Mouse (Mus musculus) ovary, postnatal 14 days (tissue): Measurements from ENCODE around the gene Vwa3b.

Experiments
- DNase-seq: peaks from one replicate; pipeline ENCODE4 v3.0.0; 2022; ENCODE audit warnings: low spot score

Vwa3b gene

GRCm38 (mm10) chr1:37063841-37064240, 37.4 kb downstream of the Vwa3b start:
- DNase-seq: no peak

DNA sequence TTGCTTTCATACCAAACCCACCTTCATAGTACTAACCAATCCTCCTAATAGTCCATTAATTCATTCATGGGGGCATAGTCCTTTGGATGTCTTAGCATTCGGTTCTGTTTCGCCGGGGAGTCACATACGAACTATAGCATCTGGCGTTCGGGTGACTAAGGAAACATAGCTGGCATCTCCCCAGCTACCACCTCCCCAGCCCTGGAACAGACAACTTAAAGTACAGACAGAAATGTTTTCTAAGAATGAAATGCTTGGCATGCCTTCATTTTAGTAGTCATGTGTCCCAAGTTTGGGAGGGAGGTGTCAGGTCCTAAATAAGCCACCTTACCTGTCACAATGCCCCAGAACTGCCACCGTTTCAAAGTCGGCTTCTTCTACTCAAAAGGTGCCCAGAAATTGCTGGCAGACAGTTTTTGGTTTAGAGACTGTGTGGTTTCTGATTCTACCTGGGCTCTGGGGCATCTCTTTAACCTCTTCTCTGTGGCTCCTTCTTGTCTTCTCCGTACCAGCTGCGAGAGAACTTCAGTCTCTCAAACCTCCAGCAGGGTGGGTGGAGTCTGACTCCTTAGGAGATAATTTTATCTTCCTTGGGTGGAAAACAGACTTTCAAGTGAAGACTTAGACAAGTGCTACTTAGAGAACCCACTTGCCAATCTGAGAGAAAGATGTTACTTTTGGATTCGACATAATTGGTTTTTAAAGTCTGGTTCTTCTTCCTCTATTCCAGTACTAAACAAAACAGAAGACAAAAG, 39.4 kb downstream of the Vwa3b start:
- DNase-seq: no peak

GRCm38 (mm10) chr1:37075759-37076158, 49.4 kb downstream of the Vwa3b start:
- DNase-seq: no peak

DNA sequence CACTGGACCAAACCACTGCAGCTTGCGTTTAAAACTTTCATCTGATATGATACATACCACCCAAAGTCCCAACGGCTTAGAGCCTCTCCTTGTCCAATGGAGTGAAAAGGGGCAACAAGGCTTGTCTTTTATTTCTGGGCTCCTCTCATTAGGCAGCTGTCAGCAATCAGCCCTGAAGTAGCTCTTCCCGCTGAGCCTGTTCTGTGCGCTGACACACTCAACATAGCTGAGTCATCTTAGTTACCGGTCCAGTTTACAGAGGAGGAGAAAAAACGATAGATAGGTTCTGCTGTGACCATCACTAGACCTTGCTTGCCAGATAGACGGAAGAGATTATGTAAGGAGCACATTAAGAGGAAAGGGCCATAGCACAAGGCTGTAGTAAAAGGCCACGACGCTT, 50.9 kb downstream of the Vwa3b start:
- no peak for DNase-seq

DNA sequence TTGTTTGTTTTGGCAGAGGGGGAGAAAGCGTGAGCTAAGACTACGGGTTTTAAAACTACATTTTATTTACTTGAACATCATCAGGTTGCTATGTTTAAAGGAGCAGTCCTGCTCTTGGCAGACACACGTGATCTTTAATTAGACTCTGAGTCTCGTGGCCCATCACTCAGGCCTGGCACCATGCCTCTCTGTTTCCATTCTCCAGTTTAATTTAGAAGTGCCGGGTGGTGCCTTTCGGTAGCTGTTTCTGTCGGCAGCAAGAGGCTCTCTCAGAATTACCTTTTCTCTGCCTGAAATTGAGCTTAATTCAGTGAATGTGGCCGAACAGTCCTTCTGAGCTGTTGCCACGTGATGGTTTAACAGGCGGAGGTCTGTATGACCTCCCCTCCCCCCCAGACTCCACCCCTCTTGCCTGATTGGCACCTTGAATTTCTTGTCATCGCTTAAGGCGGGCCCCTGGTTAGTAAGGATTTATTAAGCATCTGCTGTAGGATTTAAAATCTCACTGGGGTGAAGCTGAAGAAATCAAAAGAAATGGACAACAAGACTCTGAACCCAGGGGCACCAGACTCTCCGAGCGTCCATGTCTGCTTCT, 51.7 kb downstream of the Vwa3b start:
- no peak for DNase-seq

- no peak for DNase-seq
Measured at GRCm38 (mm10) chr1:37080442-37080841, 54.0 kb downstream of the Vwa3b start.

DNA sequence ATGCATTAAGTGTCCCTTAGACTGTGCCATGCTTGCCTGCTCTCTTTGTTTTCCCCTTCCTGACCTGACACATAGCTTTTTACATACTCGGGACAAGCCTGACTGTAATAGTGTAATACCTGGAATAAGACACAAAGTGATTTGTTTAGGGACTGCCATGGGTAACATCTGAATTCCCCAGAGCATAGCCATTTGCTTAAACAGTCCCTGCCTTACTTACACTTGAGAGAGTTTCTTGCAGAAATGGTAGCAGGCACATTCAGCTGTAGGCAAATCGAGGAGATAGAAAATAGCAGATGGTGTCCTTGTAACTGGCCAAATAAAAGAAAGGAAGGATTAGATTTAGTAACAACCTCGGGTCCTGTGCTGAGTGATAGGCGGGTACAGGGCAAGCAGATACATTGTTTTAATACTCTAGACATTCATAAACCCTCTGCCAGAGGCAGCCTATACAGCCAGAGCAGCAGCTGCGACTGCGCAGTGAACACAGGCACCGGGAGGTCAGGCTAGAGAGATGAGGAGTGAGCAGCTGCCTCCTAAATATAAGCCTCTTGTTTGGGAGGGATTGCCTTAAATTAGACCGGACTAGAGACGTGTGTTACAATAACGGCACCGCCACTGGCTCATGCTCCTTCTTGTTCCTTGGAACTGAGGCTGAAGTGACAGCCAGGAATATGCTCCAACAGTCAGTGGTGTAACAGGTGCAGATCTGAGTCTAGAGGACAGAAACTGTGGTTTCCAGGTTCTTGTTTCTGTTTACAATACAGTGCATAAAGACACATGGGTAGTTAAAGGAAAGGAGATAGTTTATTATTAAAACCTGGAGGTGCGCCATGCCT, 55.2 kb downstream of the Vwa3b start:
- DNase-seq: no peak

DNA sequence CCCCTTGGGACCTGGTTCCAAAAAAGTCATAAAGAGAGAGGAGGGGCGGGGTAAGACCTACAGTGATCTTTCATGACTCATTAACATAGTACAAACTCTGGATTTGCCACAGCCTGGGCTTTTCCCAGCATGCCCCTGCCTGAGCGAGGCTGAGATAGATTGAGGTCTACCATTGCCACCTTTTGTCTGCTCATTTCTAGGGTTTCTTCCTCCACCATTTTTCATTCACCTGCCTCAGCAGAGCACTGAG, 55.7 kb downstream of the Vwa3b start:
- DNase-seq: no peak

- no peak for DNase-seq
Measured at GRCm38 (mm10) chr1:37084075-37084474, 57.7 kb downstream of the Vwa3b start.

GRCm38 (mm10) chr1:37085171-37085570, 58.8 kb downstream of the Vwa3b start:
- DNase-seq: no peak

DNA sequence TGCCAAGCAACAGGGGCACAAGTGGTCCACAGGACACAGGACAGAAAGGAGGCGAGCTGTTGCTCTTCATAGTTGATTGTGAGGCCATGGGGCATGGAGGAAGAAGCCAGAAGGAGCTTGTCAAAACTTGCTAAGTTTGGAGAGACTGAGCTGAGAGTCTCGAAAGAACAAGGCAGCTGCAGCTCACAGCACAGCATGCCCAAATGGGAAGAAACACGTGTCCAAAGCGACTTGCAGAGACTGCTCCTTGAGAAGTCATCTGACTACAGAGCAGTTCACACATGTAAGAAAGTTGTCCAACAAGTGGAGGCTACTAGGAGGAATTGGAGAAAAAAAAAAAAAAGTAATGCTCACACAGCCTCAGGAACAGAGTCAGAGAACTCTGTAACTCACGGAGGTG, 62.8 kb downstream of the Vwa3b start:
- no peak for DNase-seq

- no peak for DNase-seq
Measured at GRCm38 (mm10) chr1:37097382-37098093, 71.1 kb downstream of the Vwa3b start.

GRCm38 (mm10) chr1:37098094-37098555, 71.7 kb downstream of the Vwa3b start:
- DNase-seq: no peak

DNA sequence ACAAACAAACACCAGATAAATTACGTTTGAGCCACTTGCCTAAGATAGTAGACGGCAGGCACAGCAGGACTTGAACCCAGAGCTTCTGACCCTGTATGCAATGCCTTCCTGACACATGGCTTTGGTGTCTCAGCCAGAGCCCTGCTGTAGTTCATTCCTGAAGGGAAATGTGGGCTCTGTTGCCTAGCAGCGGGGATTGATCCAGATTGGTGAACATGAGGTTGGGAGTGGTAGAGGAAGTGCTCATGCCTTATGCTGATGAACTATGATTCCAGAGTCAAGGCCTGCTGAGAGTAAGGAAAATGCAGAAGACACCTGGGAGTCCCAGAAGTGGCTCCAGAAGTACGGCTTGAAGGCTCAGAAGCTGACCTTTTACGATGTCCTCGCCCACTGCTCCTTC, 74.0 kb downstream of the Vwa3b start:
- DNase-seq: no peak

DNA sequence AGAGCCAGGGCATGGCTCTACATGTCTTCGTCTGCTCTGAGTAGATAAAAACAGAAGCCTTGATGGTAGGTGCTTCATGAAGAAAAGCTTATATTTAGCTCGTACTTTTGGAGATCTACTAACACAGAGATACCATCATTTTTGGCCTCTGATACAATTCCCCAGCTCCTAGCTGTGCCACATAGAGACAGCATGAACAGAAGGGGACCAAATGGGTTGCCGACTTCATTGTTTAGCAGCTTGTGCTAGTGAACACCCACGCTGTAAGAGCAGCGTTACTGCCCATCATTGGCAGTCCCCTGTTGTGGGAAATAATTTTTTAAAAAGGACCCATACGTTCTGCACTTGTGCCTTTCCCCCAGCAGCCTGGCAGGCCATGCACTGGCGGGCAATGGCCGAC, 74.6 kb downstream of the Vwa3b start:
- no peak for DNase-seq

GRCm38 (mm10) chr1:37101717-37102116, 75.3 kb downstream of the Vwa3b start:
- DNase-seq: no peak

GRCm38 (mm10) chr1:37105194-37105593, 78.8 kb downstream of the Vwa3b start:
- no peak for DNase-seq

GRCm38 (mm10) chr1:37113781-37114180, 87.4 kb downstream of the Vwa3b start:
- DNase-seq: no peak

DNA sequence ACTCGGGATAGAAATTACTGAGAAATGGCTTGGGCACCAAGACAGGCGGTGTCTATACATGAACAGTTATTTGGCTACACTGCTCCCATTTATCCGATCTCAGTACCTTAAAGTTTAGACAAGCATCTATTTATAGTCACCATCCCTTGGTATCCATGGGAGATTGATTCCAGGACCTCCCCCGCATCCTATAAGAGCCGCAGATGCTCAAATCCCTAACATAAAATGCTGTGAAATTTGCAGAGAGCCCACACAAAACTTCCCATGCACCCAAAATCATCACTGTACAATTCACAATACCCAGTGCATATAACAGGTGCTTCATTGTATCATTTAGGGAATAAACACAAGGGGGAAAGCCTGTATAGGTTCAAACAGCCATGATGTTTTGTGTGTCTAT, 89.5 kb downstream of the Vwa3b start:
- no peak for DNase-seq

- no peak for DNase-seq
Measured at GRCm38 (mm10) chr1:37116574-37116973, 90.2 kb downstream of the Vwa3b start.

DNA sequence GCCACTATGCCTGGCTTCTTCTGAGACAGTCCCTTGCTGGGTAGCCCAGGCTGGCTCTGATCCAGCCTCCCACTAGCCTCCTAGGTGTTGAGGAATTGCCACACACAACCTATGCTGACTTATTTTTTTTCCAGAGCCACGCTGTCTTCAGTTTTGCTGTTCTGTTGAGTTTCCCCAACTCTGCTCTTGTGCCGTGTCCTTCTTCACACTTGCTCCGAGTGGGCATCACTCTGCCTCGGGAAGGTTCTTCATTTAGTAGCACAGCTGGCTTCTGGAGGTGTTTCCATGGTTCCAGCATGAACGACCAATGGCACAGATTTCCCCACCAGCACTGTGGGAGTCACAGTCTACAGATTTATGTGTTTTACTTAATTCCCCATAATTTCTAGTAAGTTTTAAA, 91.6 kb downstream of the Vwa3b start:
- DNase-seq: no peak

DNA sequence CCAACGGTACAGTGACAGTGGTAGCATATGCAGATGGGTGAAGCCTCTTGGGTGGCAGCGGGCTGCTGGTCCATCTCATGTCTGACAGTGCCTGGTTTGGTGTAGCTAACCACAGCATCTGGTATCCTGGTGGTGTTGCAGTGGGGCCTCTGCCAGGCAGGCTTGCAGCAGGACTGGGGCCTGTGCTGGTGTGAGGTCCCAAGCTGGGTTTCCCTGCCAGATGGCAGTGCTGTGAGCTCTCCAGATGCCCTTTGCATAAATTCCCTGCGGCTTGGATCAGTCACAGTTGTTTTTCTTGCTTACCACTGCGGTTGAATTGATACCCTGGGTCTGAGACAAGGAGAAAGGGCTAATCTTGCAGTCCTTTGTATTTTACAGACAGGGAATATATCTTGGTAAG, 95.9 kb downstream of the Vwa3b start:
- no peak for DNase-seq

DNA sequence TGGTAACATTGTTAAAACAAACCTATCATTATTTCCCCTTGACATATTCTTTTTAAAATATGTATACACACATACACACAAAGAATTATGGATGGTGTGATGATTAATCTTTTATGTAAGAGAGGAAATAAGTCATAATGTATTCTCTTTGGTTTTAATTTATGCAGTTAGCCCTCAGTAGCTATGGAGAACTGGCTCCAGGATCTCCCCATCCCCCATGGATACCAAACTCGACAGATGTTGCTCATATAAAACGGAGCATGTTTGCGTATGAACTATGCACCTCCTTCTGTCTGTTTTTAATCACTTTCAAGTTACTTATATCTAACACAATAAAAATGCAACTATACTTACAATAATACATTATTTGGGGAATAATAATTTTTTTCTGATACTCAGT, 96.4 kb downstream of the Vwa3b start:
- DNase-seq: no peak
